Mouse (Mus musculus): ENCODE results near the gene Ide.

Gene Ide

GRCm38 (mm10) chr19:37337752-37338151 is at the start of gene Ide:
Ide (minus strand) TSS chr19:37337852.
- DNase-seq (ENCODE audit: low read depth, low spot score), result no peak

GRCm38 (mm10) chr19:37386126-37386525 is 48.5 kb upstream of the Ide start:
- DNase-seq (ENCODE audit: low read depth, low spot score), result no peak

- DNase-seq (ENCODE audit: low read depth, low spot score), result no peak
These were observed 41.2 kb upstream of the Ide start for GRCm38 (mm10) chr19:37378816-37379215.

GRCm38 (mm10) chr19:37377404-37377990 is 39.8 kb upstream of the Ide start:
- DNase-seq (ENCODE audit: low read depth, low spot score), result no peak

- DNase-seq (ENCODE audit: low read depth, low spot score), result no peak
These were observed 39.2 kb upstream of the Ide start for GRCm38 (mm10) chr19:37376841-37377240.

- peak; percentile 96 for DNase-seq (ENCODE audit: low read depth, low spot score)
These were observed 38.3 kb upstream of the Ide start, which contains the start of gene Kif11 for GRCm38 (mm10) chr19:37375755-37376615. Kif11 (plus strand) TSS chr19:37376403.

- no peak for DNase-seq (ENCODE audit: low read depth, low spot score)
These were observed 37.5 kb upstream of the Ide start for GRCm38 (mm10) chr19:37374941-37375754.

- no peak for DNase-seq (ENCODE audit: low read depth, low spot score)
These were observed 32.7 kb upstream of the Ide start for GRCm38 (mm10) chr19:37370356-37370755.

- DNase-seq (ENCODE audit: low read depth, low spot score), result no peak
These were observed 32.3 kb upstream of the Ide start for GRCm38 (mm10) chr19:37369921-37370320.

GRCm38 (mm10) chr19:37368990-37369389 is 31.3 kb upstream of the Ide start:
- no peak for DNase-seq (ENCODE audit: low read depth, low spot score)

GRCm38 (mm10) chr19:37363128-37363939 is 25.7 kb upstream of the Ide start:
- no peak for DNase-seq (ENCODE audit: low read depth, low spot score)

- DNase-seq (ENCODE audit: low read depth, low spot score), result no peak
These were observed 24.9 kb upstream of the Ide start for GRCm38 (mm10) chr19:37362545-37362944.

GRCm38 (mm10) chr19:37360044-37360443 is 22.4 kb upstream of the Ide start:
- DNase-seq (ENCODE audit: low read depth, low spot score), result no peak

- DNase-seq (ENCODE audit: low read depth, low spot score), result no peak
These were observed 15.7 kb upstream of the Ide start for GRCm38 (mm10) chr19:37353331-37353730.

- no peak for DNase-seq (ENCODE audit: low read depth, low spot score)
These were observed 15.1 kb upstream of the Ide start for GRCm38 (mm10) chr19:37352756-37353155.

GRCm38 (mm10) chr19:37348952-37349351 is 11.3 kb upstream of the Ide start:
- no peak for DNase-seq (ENCODE audit: low read depth, low spot score)

- DNase-seq (ENCODE audit: low read depth, low spot score), result no peak
These were observed 10.7 kb upstream of the Ide start for GRCm38 (mm10) chr19:37348331-37348730.

- DNase-seq (ENCODE audit: low read depth, low spot score), result no peak
These were observed 8.6 kb upstream of the Ide start for GRCm38 (mm10) chr19:37346258-37346657.

- DNase-seq (ENCODE audit: low read depth, low spot score), result no peak
These were observed 6.2 kb upstream of the Ide start for GRCm38 (mm10) chr19:37343899-37344298.

GRCm38 (mm10) chr19:37340931-37341330 is 3.3 kb upstream of the Ide start:
- DNase-seq (ENCODE audit: low read depth, low spot score), result no peak

GRCm38 (mm10) chr19:37340495-37340894 is 2.8 kb upstream of the Ide start:
- DNase-seq (ENCODE audit: low read depth, low spot score), result no peak
